Mouse (Mus musculus): Measurements from ENCODE around the gene Lman2. TPM values are rescaled to one million over a fixed set of nuclear protein-coding genes. Genes with fewer than 3 reads are reported as not detected.

The Lman2 gene
- polyA plus RNA-seq, 1 experiment = 43.7 TPM

DNA sequence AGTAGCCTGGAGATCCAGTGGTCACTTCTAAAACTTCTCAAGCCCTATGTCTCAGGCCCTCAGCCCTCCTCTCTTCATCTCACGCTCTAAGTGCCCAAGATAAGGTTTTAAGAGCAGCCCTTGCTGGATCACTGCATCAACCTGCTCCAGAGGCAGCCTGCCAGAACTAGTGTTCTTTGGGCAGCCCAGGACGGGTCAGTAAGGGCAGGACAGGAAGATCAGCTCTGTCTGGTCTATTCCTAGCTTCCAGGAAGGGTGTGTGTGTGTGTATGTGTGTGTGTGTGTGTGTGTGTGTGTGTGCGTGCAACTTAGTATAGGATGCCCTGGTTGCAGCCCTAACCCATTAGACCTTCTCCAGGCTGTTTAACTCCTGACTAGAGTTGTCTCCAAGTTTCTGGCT lies 7.7 kb upstream of the Lman2 start:
- Histone ChIP-seq H3K4me3 (ENCODE audit: control insufficient read depth, low read depth, low read length) (no peak overlapping the region), H3K27me3 (ENCODE audit: control insufficient read depth, insufficient read depth, low read length) (no peaks in the 10 kb centered on the region), H3K4me1 (ENCODE audit: control insufficient read depth, insufficient read depth, low read length) (no peaks in the 10 kb centered on the region), H3K27ac (ENCODE audit: control insufficient read depth, insufficient read depth, low read depth, low read length) (no peak overlapping the region), H3K36me3 (ENCODE audit: control insufficient read depth, insufficient read depth, low read length) (no peaks in the 10 kb centered on the region)
- no peak for TF ChIP-seq POLR2A (IDR thresholded peaks at IDR 0.05; ENCODE audit: control insufficient read depth, low read depth, low read length)
- TF ChIP-seq CTCF (IDR thresholded peaks at IDR 0.05; ENCODE audit: control insufficient read depth, insufficient read depth, insufficient replicate concordance, low read depth, low read length) = no peak

DNA sequence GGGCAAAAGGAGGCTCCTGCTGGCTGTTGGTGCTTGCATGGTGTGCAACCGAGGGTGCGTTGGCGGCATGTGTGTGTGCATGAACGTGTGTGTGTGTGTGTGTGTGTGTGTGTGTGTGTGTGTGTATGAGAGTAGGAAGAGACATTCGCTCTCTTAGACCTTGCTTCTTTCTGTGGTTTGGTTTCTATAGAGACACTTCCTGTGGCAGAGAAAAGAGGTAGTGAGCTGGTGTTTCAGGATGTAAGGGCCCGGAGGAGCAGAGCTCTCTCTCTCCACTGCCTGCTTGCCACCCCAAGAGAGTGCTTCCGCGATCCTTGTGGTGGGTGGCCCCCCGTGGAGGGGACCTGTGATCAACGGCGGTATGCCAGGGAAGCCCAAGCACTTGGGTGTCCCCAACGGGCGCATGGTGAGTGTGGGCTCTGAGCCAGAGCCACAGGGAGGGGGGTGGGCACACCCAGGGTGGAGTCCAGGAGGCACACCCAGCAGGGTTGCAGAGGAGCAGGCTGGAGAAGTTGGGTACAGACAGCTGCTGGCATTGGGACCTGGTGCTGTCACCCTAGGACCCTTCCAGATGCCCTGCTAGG lies 7.0 kb upstream of the Lman2 start, which contains the start of gene Rgs14:
Gene Rgs14, plus strand, starts transcription at position 202 of the 584 bp plus-strand sequence.
- no peak for TF ChIP-seq POLR2A (IDR thresholded peaks at IDR 0.05; ENCODE audit: control insufficient read depth, low read depth, low read length)
- no peak for TF ChIP-seq CTCF (IDR thresholded peaks at IDR 0.05; ENCODE audit: control insufficient read depth, insufficient read depth, insufficient replicate concordance, low read depth, low read length)
- Histone ChIP-seq H3K27ac (ENCODE audit: control insufficient read depth, insufficient read depth, low read depth, low read length) (no peak within 1 kb of the TSS), H3K27me3 (ENCODE audit: control insufficient read depth, insufficient read depth, low read length) (no peaks in the 10 kb centered on the region), H3K36me3 (ENCODE audit: control insufficient read depth, insufficient read depth, low read length) (no peaks in the 10 kb centered on the region), H3K4me1 (ENCODE audit: control insufficient read depth, insufficient read depth, low read length) (no peaks in the 10 kb centered on the region), H3K4me3 (ENCODE audit: control insufficient read depth, low read depth, low read length) (no peak within 1 kb of the TSS)

DNA sequence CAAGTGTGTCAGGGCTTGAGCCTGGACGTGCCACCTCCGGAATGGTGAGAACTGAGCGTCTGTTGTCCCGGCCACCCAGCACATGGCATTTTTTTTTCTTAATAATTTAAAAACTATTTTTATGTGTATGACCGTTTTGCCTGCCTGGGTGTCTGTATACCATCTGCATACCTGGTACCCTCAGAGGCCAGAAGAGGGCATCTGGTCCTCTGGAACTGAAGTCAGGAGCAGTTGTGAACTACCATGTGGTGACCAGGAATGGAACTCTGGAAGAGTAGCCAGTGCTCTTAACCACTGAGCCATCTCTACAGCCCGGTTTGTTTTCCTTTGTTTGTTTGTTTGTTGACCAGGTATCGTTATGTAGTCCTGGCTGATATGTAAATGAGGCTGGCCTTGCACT lies 5.8 kb upstream of the Lman2 start:
- Histone ChIP-seq H3K27ac (ENCODE audit: control insufficient read depth, insufficient read depth, low read depth, low read length) (no peak overlapping the region), H3K36me3 (ENCODE audit: control insufficient read depth, insufficient read depth, low read length) (no peaks in the 10 kb centered on the region), H3K4me1 (ENCODE audit: control insufficient read depth, insufficient read depth, low read length) (no peaks in the 10 kb centered on the region), H3K4me3 (ENCODE audit: control insufficient read depth, low read depth, low read length) (no peak overlapping the region), H3K27me3 (ENCODE audit: control insufficient read depth, insufficient read depth, low read length) (no peaks in the 10 kb centered on the region)
- TF ChIP-seq CTCF (IDR thresholded peaks at IDR 0.05; ENCODE audit: control insufficient read depth, insufficient read depth, insufficient replicate concordance, low read depth, low read length) (no peak), POLR2A (IDR thresholded peaks at IDR 0.05; ENCODE audit: control insufficient read depth, low read depth, low read length) (no peak)

DNA sequence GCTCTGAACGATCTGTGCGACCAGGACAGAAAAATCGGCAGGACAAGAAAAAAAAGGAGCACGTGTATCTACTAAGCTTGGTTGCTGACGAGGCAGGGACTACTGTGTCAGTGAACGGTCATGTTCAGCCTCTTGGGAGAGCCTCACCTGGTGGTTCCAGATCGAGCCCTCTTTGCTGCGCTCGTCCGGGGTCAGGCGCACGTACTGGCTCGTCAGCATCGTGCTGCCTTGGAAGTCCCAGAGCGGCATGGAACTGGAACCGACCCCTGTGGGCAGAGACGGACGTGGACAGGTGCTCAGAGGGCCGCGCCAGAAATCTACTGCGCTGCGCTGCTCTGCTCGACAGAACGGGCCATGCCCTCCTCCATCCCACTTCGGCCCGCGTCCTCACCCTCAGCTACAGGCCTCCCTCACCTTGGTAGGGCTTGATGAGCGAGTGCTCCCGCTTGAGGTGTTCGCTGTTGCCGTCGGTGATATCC lies 570 bp downstream of the Lman2 start:
- Histone ChIP-seq H3K27me3 (ENCODE audit: control insufficient read depth, insufficient read depth, low read length) (no peaks in the 10 kb centered on the region), H3K27ac (ENCODE audit: control insufficient read depth, insufficient read depth, low read depth, low read length) (peak overlapping the region; percentile 98), H3K36me3 (ENCODE audit: control insufficient read depth, insufficient read depth, low read length) (peaks cover 2% of the 10 kb centered on the region; the same call in 1 of the 2 replicates), H3K4me3 (ENCODE audit: control insufficient read depth, low read depth, low read length) (peak overlapping the region; percentile 98), H3K4me1 (ENCODE audit: control insufficient read depth, insufficient read depth, low read length) (peaks cover 6% of the 10 kb centered on the region)
- TF ChIP-seq CTCF (IDR thresholded peaks at IDR 0.05; ENCODE audit: control insufficient read depth, insufficient read depth, insufficient replicate concordance, low read depth, low read length) (no peak), POLR2A (IDR thresholded peaks at IDR 0.05; ENCODE audit: control insufficient read depth, low read depth, low read length) (no peak; the same call in 1 of the 2 replicates)

DNA sequence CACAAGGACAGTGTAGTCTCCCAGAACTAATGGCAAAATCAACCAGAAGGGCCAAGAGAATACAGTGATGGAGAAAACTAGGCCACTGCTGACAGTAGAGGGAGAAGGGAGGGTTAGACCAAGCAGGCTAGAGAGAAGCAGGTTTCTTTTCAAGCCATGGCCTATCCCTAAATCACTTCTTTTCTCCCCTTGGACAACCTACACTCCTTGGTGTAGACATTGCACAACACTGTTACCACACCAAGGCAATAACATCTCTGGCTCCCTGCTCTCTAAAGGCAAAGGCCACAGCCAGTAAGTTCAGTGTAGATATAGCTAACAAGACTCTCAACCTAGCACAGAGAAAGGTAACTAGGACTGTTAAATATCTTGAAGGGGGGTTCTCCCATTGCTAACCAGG lies 1.4 kb downstream of the Lman2 start:
- TF ChIP-seq CTCF (IDR thresholded peaks at IDR 0.05; ENCODE audit: control insufficient read depth, insufficient read depth, insufficient replicate concordance, low read depth, low read length) (no peak), POLR2A (IDR thresholded peaks at IDR 0.05; ENCODE audit: control insufficient read depth, low read depth, low read length) (no peak)
- peaks cover 2% of the 10 kb centered on the region; the same call in 1 of the 2 replicates for H3K36me3 ChIP-seq (ENCODE audit: control insufficient read depth, insufficient read depth, low read length)
- peaks cover 6% of the 10 kb centered on the region for H3K4me1 ChIP-seq (ENCODE audit: control insufficient read depth, insufficient read depth, low read length)
- no peaks in the 10 kb centered on the region for H3K27me3 ChIP-seq (ENCODE audit: control insufficient read depth, insufficient read depth, low read length)
- H3K4me3 ChIP-seq (ENCODE audit: control insufficient read depth, low read depth, low read length) = no peak overlapping the region
- no peak overlapping the region for H3K27ac ChIP-seq (ENCODE audit: control insufficient read depth, insufficient read depth, low read depth, low read length)

DNA sequence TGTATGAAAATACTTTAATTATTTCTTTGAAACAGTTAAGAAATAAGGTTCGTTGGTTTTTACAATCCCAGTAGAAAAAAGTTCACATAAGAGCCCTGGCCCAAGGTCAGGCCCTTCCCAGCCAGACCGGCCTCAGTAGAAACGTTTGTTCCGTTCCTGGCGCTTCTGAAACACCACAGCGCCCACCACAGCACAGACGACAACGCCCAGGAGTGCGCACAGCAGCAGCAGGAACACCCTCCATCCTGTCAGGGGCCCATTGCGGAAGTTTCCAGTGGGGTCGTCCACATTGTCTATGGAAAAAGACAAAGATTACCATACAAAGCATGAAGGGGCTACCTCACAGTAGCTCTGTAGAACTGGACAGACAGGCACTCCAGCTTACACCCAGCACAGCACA lies 15.8 kb downstream of the Lman2 start:
- TF ChIP-seq CTCF (IDR thresholded peaks at IDR 0.05; ENCODE audit: control insufficient read depth, insufficient read depth, insufficient replicate concordance, low read depth, low read length) = no peak
- no peak for TF ChIP-seq POLR2A (IDR thresholded peaks at IDR 0.05; ENCODE audit: control insufficient read depth, low read depth, low read length)
- no peak overlapping the region for H3K4me3 ChIP-seq (ENCODE audit: control insufficient read depth, low read depth, low read length)
- no peaks in the 10 kb centered on the region for H3K27me3 ChIP-seq (ENCODE audit: control insufficient read depth, insufficient read depth, low read length)
- no peaks in the 10 kb centered on the region for H3K4me1 ChIP-seq (ENCODE audit: control insufficient read depth, insufficient read depth, low read length)
- no peak overlapping the region for H3K27ac ChIP-seq (ENCODE audit: control insufficient read depth, insufficient read depth, low read depth, low read length)
- H3K36me3 ChIP-seq (ENCODE audit: control insufficient read depth, insufficient read depth, low read length) = peaks cover 5% of the 10 kb centered on the region

DNA sequence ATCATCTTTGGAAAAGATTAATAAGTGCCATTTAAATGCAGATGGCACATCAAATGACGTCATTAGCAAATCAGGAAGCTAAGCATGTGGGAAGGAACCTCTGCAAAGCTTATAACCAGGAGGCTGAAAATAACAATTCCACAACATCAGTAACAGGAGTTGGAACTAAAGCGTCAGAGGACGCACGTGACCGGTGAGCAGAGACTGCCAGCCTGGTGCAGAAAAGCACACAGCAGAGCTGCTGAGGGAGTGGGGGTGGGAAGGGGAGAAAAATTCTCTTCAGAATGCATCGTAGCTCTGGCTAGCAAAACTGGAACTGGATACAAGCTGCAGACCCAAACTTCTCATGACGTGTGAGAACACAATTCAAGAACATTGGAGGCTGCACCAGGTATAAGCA lies 18.3 kb downstream of the Lman2 start:
- H3K27me3 ChIP-seq (ENCODE audit: control insufficient read depth, insufficient read depth, low read length) = no peaks in the 10 kb centered on the region
- peaks cover 2% of the 10 kb centered on the region for H3K36me3 ChIP-seq (ENCODE audit: control insufficient read depth, insufficient read depth, low read length)
- H3K27ac ChIP-seq (ENCODE audit: control insufficient read depth, insufficient read depth, low read depth, low read length) = no peak overlapping the region
- no peaks in the 10 kb centered on the region for H3K4me1 ChIP-seq (ENCODE audit: control insufficient read depth, insufficient read depth, low read length)
- no peak for TF ChIP-seq CTCF (IDR thresholded peaks at IDR 0.05; ENCODE audit: control insufficient read depth, insufficient read depth, insufficient replicate concordance, low read depth, low read length)
- TF ChIP-seq POLR2A (IDR thresholded peaks at IDR 0.05; ENCODE audit: control insufficient read depth, low read depth, low read length) = no peak
- H3K4me3 ChIP-seq (ENCODE audit: control insufficient read depth, low read depth, low read length) = no peak overlapping the region

All from testis, adult 2 months (tissue).